Mouse (Mus musculus) gastrocnemius, postnatal 25 days (tissue): ENCODE measurements at regions not wholly inside any gene's neighbourhood (a gene's known extent, or its start where the extent isn't known, plus 50 kb on each side); places are given as distances from the start of the nearest gene placed in this dataset.

Source experiments
- DNase-seq: peaks from one replicate; pipeline ENCODE4 v3.0.0; 2022

DNA sequence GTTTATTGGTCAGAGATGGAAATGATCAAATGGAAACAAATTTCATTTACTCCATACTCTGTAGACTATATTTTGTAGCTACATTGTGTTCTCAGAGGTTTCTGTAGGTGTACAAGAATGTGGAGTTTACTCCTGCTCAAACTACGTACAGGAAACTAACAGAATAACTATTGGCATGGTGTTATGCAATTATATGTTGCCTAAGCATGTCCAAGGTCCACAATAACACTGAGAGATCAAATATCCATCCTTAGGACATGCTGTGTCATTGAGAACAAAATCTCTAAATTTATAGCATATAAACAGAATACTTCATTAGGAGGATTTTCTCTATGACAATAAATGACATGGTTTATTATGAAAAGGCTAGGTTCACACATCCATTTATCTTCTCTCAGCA is 400.3 kb downstream of the Fam198b start:
- DNase-seq: no peak

- DNase-seq: no peak
Measured at GRCm38 (mm10) chr3:80285246-80285645, 400.9 kb downstream of the Fam198b start.

GRCm38 (mm10) chr3:80293485-80293884 is 409.2 kb downstream of the Fam198b start:
- DNase-seq: no peak

DNA sequence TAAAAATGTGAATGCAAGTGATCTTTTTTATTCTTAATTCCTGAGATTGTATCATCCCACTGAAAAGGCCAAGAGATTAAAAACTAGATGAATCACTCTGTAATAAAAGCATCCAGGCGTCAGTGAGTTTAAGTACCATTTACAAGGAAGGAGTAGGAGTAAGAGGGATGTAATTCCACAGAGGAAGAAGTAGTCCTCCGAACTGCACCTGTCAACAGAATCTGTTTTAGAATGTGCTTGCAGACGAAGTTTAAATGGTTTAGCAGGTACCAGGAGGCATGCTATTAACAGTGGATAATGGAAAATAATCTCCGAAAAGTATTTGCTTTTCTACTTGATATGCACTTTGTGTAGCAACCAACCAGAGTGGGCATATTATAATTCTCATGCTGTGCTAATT is 423.3 kb downstream of the Fam198b start:
- no peak for DNase-seq

- no peak for DNase-seq
Measured at GRCm38 (mm10) chr3:80309931-80310330, 425.6 kb downstream of the Fam198b start.

DNA sequence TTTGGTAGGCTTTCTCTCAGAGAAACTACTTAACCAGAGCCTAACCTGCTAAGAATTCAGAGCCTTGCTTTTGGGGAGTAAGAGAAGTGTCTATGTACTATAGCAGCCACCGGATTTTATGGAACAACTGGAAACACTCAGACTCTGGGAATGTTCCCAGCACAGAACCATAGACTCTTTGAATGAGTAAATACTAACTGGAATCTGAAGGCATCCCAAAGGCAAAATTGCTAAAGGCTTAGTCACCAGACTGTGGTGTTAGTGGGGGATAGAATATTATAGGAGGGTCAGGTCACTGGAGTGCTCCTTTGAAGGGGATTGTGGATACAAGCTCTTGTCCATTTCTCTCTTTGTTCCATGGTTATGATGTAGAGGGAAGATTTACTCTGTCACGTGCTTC is 427.4 kb downstream of the Fam198b start:
- DNase-seq: no peak

DNA sequence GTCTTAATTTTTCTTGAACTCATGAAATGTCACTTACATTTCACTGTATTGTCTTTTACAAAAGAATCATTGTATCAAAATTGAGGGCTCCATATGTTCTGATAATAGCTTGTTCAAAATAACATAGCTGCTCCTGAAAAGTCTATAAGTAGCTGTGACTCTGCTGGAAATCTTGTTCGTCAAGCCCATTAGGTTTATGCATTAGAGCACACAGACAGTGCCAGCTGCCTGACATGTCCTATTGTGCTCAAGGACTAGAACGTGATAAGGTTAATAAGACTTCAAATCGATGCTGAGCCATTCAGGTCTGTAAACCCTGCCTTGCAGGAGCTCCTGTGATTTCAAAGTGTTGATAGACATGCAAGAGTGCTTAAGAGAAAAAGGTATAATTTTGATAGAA is 438.0 kb downstream of the Fam198b start:
- DNase-seq: no peak

- no peak for DNase-seq
Measured at GRCm38 (mm10) chr3:80324726-80325125, 440.4 kb downstream of the Fam198b start.

DNA sequence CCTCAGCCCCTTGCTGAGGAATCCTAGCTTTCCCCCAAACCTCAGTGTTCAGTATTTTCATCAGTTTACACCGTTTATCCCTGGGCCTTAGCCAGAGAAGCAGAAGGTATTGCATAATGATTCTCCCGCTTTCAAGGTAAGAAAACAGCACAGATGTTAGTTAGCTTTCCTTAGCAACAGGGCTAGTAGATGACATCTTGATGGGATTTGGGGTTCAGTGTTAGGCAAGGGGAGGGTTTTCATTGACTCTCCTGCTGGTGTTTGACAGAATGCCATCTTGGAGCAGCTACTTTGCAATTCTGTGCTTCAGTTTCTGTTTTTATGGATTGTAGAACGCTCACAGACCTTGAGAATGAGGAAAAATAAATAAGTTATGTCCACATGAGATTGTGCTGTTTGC is 447.4 kb downstream of the Fam198b start:
- DNase-seq: no peak

DNA sequence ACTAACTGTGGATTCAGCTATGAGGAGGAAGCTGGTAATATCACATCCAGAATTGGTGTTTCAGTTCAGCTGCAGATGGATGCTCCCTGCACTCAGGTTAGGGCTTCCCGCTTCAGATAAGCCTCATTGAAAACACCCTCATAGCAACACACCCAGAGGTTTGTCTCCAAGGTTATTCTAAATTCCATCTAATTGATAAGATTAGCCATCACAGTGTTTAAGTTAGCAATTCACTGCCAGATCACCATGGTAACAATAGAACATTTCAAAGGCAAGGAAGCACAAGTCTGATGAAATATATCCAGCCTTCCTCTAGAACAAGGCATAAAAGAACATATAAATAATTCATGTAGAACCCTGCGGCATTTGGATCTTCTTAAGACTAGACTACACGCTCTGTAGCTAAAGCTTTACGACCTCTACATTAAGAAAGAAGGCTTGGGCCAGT is 450.1 kb downstream of the Fam198b start:
- no peak for DNase-seq

DNA sequence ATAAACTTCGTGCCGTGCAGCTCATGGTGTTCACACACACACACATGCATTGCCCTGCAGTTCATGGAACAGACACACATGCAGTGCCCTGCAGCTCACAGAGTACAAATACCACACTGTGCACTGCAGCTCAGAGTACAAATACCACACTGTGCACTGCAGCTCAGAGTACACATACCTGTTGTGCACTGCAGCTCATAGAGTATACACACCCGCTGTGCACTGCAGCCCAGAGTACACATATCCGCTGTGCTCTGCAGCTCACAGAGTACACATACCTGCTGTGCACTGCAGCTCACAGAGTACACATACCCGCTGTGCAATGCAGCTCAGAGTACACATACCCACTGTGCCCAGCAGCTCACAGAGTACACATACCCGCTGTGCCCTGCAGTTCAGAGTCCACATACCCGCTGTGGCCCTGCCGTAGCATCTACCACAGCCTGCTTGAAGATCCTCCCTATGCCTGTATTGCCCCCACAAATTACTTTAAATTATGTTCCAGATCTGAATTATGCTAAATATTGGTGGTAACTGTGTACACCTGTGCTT is 451.9 kb downstream of the Fam198b start:
- no peak for DNase-seq

- DNase-seq: no peak
Measured at GRCm38 (mm10) chr3:80367972-80368371, 434.7 kb downstream of the Gria2 start.

DNA sequence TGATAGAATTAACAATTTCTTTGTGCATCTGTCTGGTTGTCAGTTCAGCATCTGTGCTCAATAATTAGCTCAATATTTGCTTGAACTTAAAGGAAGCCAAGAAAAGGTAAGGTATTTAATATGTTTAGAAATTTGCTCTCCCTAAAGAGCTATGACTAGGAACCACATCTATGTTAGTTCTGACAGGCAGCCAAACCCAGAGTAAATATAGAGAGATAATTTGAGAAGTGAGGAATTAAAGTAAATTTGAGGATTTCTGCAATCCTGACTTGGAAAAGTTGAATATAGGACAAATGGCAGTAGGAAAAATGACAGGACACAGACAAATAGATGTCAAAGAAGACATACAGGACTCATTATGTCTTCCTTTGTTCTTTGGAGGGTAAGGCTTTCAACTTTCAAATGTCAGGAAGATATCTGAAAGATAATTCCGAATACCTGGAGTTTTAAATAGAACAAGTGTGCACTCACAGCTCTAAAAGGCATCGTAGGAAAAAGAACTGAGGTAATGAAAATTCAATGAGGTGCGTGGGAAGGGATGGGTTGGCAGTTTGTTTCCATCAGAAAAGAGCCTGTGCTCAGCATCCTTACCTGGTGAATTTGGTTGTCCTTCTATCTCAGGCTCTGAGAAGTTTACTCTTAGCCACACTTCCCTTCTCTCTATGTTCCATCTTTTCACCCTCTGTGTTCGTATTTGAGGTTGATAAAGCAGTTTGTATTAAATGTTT is 433.3 kb downstream of the Gria2 start:
- DNase-seq: no peak

DNA sequence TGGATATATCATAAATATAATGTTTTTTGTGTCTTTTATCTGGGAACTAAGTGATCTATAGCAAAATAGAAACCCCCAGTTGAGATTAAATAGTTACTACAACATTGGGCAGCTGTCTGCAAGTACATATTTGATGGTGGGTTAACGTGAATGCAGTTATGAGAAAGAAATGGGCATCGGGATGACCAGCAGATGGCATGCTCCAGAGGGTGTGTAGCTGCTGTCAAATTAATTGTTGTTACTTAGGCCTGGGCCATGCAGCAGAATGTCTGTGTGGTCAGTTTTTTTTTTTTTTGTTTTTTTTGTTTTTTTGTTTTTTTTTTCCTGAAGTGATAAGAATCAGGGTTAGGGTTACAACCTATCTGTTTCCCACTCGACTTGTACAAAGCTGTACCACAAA is 430.2 kb downstream of the Gria2 start:
- DNase-seq: no peak

- DNase-seq: no peak
Measured at GRCm38 (mm10) chr3:80385986-80386385, 416.6 kb downstream of the Gria2 start.

- no peak for DNase-seq
Measured at GRCm38 (mm10) chr3:80396240-80396639, 406.4 kb downstream of the Gria2 start.

DNA sequence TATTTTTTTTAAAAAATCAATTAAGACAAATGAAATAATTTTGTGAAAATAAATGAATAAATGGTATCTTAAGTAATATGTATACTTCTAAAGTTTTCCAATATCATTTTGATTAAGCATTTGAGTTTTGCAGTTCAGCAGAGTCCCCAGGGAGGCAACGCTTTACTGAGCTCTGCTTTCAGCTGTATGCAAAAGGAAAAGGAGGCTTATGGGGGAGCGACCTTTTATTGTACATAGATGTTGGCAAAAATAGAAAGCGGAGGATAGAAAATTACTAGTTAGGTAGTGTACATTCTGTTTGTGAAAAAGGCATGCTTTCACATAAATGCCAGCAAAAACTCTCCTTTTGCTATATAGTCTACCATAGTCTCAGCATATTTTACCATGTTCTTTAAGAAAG is 382.2 kb downstream of the Gria2 start:
- DNase-seq: no peak

DNA sequence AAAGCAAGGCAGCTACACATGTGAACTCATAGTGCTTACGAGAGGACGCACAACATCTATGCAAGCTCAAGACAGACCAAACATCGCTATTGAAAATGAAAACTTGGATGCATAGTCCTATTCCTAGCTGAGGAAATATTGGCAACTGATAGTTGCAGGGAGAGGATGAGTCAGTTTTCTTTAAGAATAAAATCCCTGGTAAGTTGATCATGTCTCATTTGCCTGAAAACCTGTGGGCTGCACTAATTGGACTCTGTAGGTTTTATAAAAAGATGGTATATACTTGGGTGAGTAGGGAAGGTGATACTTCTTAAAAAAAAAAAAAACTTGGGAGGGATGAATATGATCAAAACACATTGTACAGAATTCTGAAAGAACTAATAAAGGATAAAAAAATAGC is 381.2 kb downstream of the Gria2 start:
- no peak for DNase-seq

DNA sequence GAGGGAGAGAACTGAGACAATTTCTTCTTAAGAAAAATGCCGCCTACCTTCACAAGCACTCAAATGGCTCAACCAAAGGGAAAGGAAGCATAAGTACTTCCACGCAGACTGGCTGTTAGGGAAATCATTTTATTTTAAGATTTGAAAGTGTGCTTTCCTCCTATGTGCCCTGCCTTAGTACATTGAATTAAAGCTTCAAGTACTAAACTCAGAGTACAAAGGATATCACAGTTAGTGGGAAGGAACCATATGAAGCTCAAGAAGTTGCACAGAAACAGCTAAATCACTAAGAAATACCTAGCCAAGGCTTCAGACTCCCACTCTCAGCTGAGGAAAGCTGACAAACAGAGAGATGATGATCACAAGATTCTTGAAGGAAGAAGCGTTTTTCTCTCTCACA is 380.5 kb downstream of the Gria2 start:
- DNase-seq: no peak

DNA sequence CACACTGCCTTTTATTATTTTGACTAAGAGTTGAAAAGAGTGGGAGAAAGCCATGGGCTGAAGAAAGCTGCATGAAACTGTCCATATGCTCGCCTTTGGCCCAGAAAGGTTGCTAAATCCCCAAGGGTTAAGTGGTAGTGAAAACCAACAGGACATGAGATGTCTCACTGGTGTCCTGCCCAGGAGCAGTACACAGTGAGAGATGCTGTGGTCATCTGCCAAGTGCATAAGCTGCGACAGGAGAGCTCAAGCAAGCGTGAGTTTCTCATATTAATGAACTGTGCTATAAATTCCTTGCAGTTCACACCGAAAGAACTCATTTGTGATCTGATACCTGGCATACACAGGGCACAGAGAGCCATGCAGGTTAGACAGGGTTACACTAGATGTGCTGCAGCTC is 380.0 kb downstream of the Gria2 start:
- DNase-seq: no peak
